Comparison of ENCODE assay signal across 21 mouse cellular contexts in the genomic region with DNA sequence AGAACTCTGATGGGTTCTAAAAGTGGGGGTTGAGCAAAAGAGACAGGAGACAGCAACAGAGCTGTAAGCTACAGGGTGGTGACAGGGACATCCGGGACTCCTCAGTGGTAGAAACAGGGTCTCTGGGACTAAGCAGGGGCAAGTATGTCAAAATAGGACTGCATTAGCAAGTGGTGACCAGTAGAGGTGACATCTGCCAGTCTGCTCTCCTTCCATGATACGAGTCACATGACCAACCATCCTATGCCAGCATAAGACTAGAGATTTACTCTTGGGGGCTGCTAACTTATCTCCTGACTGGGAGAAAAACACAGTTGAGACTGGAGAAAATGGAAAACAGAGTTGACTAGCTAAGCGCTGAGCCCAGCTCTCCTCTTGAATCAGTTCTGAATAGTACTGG. TPM values are rescaled to one million over a fixed set of nuclear protein-coding genes. Genes with fewer than 3 reads are reported as not detected.
DNase-seq lines count a peak whose midpoint lies in the region; ATAC-seq and TF ChIP-seq lines count a peak whose summit lies in the region.
"Had no signal": no experiment of that assay in that cellular context is flagged by ENCODE, and none has a peak within 500 bp of the region (broad histone marks: within the 10 kb centered on the region; RNA-seq: fewer than 3 reads in every experiment).

No protein-coding gene starts in this region.

- TF ChIP-seq CTCF in intestine, postnatal 0 days (IDR thresholded peaks at IDR 0.05; ENCODE audit: low read depth): peak; percentile 31
- no peak for TF ChIP-seq CTCF in C2C12 (IDR thresholded peaks at IDR 0.05; ENCODE audit: control insufficient read depth, insufficient read depth, insufficient read length)

- H3K27me3 ChIP-seq in intestine, postnatal 0 days (replicated peaks; ENCODE audit: control insufficient read depth, insufficient read depth, low read length): no peaks in the 10 kb centered on the region
- H3K27me3 ChIP-seq in intestine, embryonic 15.5 days (replicated peaks): no peaks in the 10 kb centered on the region
- H3K27me3 ChIP-seq in C2C12 (ENCODE audit: control insufficient read depth, insufficient read depth, insufficient read length): no peaks in the 10 kb centered on the region
- H3K27me3 ChIP-seq: embryonic facial prominence, embryonic 13.5 days; forebrain, embryonic 15.5 days; limb, embryonic 15.5 days; neural tube, embryonic 12.5 days had no signal

- 87% methylated on average over 3 of the region's 3 CpGs for WGBS in intestine, postnatal 0 days
- WGBS in intestine, embryonic 15.5 days: 94% methylated on average over 3 of the region's 3 CpGs

- no peak overlapping the region for H3K9ac ChIP-seq in intestine, postnatal 0 days (ENCODE audit: low read depth, low read length)
- H3K9ac ChIP-seq in intestine, embryonic 15.5 days: no peak overlapping the region
- H3K9ac ChIP-seq: embryonic facial prominence, embryonic 13.5 days; forebrain, embryonic 15.5 days; limb, embryonic 15.5 days; neural tube, embryonic 12.5 days had no signal

- H3K4me2 ChIP-seq in intestine, postnatal 0 days (replicated peaks; ENCODE audit: low read depth): no peak overlapping the region
- H3K4me2 ChIP-seq in intestine, embryonic 15.5 days (replicated peaks): no peak overlapping the region
- H3K4me2 ChIP-seq: embryonic facial prominence, embryonic 13.5 days; forebrain, embryonic 15.5 days; limb, embryonic 15.5 days; midbrain, embryonic 11.5 days; neural tube, embryonic 12.5 days had no signal

- no peak for ATAC-seq in intestine, postnatal 0 days
- no peak for ATAC-seq in intestine, embryonic 15.5 days
- ATAC-seq in megakaryocyte progenitor cell, adult 5-6 weeks (replicated peaks; ENCODE audit: poor library complexity): peak; percentile 42
- no peak for ATAC-seq in activated CD4-positive, CD25-positive, alpha-beta regulatory T cell, adult 4 months
- ATAC-seq: forebrain, embryonic 15.5 days; inflammation-experienced regulatory T-cells, adult 6 months had no signal

- H3ac ChIP-seq in C2C12 (ENCODE audit: control insufficient read depth, insufficient read length, low read depth): no peak overlapping the region

- no peak overlapping the region for H3K4me3 ChIP-seq in intestine, postnatal 0 days (ENCODE audit: low read depth, low read length)
- no peak overlapping the region for H3K4me3 ChIP-seq in intestine, embryonic 15.5 days (replicated peaks)
- H3K4me3 ChIP-seq in C2C12 (ENCODE audit: insufficient read depth, poor library complexity, severe bottlenecking): no peak overlapping the region
- H3K4me3 ChIP-seq: embryonic facial prominence, embryonic 13.5 days; forebrain, embryonic 15.5 days; heart, embryonic 10.5 days; limb, embryonic 15.5 days; neural tube, embryonic 12.5 days had no signal

- no peaks in the 10 kb centered on the region for H3K79me2 ChIP-seq in C2C12 (ENCODE audit: control insufficient read depth, insufficient read depth)

- peak; percentile 31 for DNase-seq in 3T3-L1 (ENCODE audit: low read depth, low spot score)
- no peak for DNase-seq in kidney, adult 18-20 months
- DNase-seq: adrenal gland, postnatal 14 days; cerebellum, adult 9-11 months; heart, postnatal 10 days; layer of hippocampus, postnatal 36 days; lung, adult 2 months; lung, postnatal 4 days; thymus, postnatal 4 days had no signal

- H3K36me3 ChIP-seq in intestine, postnatal 0 days (ENCODE audit: control insufficient read depth, insufficient read depth): peaks cover 17% of the 10 kb centered on the region; the same call in 1 of the 2 replicates
- peaks cover 7% of the 10 kb centered on the region; the same call in 1 of the 2 replicates for H3K36me3 ChIP-seq in intestine, embryonic 15.5 days
- H3K36me3 ChIP-seq in C2C12 (ENCODE audit: control insufficient read depth, insufficient read depth): peaks cover 58% of the 10 kb centered on the region

- H3K4me1 ChIP-seq in intestine, postnatal 0 days (replicated peaks; ENCODE audit: control insufficient read depth, insufficient read depth, low read length): no peaks in the 10 kb centered on the region
- no peaks in the 10 kb centered on the region for H3K4me1 ChIP-seq in intestine, embryonic 15.5 days (replicated peaks)
- H3K4me1 ChIP-seq: embryonic facial prominence, embryonic 13.5 days; forebrain, embryonic 15.5 days; heart, embryonic 10.5 days; limb, embryonic 15.5 days; neural tube, embryonic 12.5 days had no signal

- no peak overlapping the region for H3K27ac ChIP-seq in intestine, postnatal 0 days (ENCODE audit: low read depth, low read length)
- H3K27ac ChIP-seq in intestine, embryonic 15.5 days: no peak overlapping the region
- H3K27ac ChIP-seq: embryonic facial prominence, embryonic 13.5 days; forebrain, embryonic 15.5 days; heart, embryonic 10.5 days; limb, embryonic 15.5 days; neural tube, embryonic 12.5 days had no signal

- no peaks in the 10 kb centered on the region for H3K79me3 ChIP-seq in C2C12 (ENCODE audit: low read depth)

- no peaks in the 10 kb centered on the region for H3K9me3 ChIP-seq in intestine, postnatal 0 days (ENCODE audit: control insufficient read depth)
- H3K9me3 ChIP-seq in intestine, embryonic 15.5 days: no peaks in the 10 kb centered on the region
- H3K9me3 ChIP-seq: embryonic facial prominence, embryonic 13.5 days; forebrain, embryonic 15.5 days; heart, embryonic 10.5 days; limb, embryonic 15.5 days; neural tube, embryonic 12.5 days had no signal

TF ChIP-seq in C2C12, 6 proteins besides CTCF, POLR2A, EP300 and RAD21:
- TF ChIP-seq FOSL1 (IDR thresholded peaks at IDR 0.05; ENCODE audit: insufficient read depth, low read length, poor library complexity, severe bottlenecking): no peak
- TF ChIP-seq USF1 (IDR thresholded peaks at IDR 0.05; ENCODE audit: low read depth): peak; percentile 72
- TF ChIP-seq MAX (IDR thresholded peaks at IDR 0.05): no peak
- no peak for TF ChIP-seq MYOG (IDR thresholded peaks at IDR 0.05; ENCODE audit: control insufficient read depth, extremely low read depth, insufficient read length)

RNA-seq across cellular contexts. Expression of a gene that starts 30.1 kb away (rescaled TPM):
- 31.5 and 31.8 TPM in 2 replicates for polyA plus RNA-seq in intestine, postnatal 0 days (2015; fragmentation: Nextera tagmentation; extraction: Ambion mirVana)
- 52.4 and 53.4 TPM in 2 replicates for polyA plus RNA-seq in intestine, embryonic 15.5 days (2015; fragmentation: Nextera tagmentation; extraction: Ambion mirVana)
- polyA plus RNA-seq in C2C12 (2012; fragmentation: generic; extraction: Trizol): 59.0 TPM
- total RNA-seq in megakaryocyte progenitor cell, adult 5-6 weeks (2015): 2.1 and 8.3 TPM in 2 replicates
- total RNA-seq in megakaryocyte progenitor cell, adult 5-6 weeks (2017): 3.0 and 13.7 TPM in 2 replicates
- 10 to 100 TPM; 21.7 to 28.6 TPM for polyA plus RNA-seq in activated CD4-positive, CD25-positive, alpha-beta regulatory T cell, adult 4 months (2017; shearing (Covaris generic))

RNA-seq across cellular contexts. Expression of a gene that starts 57.0 kb away (rescaled TPM):
- polyA plus RNA-seq in intestine, postnatal 0 days (2015; fragmentation: Nextera tagmentation; extraction: Ambion mirVana): 20.1 and 20.2 TPM in 2 replicates
- 27.3 and 29.7 TPM in 2 replicates for polyA plus RNA-seq in intestine, embryonic 15.5 days (2015; fragmentation: Nextera tagmentation; extraction: Ambion mirVana)
- 10.1 TPM for polyA plus RNA-seq in C2C12 (2012; fragmentation: generic; extraction: Trizol)
- 15.7 and 31.2 TPM in 2 replicates for total RNA-seq in megakaryocyte progenitor cell, adult 5-6 weeks (2015)
- total RNA-seq in megakaryocyte progenitor cell, adult 5-6 weeks (2017): 34.1 and 60.3 TPM in 2 replicates
- 1 to 10 TPM; 6.1 to 9.9 TPM for polyA plus RNA-seq in activated CD4-positive, CD25-positive, alpha-beta regulatory T cell, adult 4 months (2017; shearing (Covaris generic))
